Mouse (Mus musculus): Measurements from ENCODE around the gene Hhat.

- no peak for TF ChIP-seq GATA1 (IDR thresholded peaks at IDR 0.05; ENCODE audit: low read length)
- no peak for TF ChIP-seq TAL1 (IDR thresholded peaks at IDR 0.05; ENCODE audit: low read length)
Observed at GRCm38 (mm10) chr1:192564691-192565090, 206.3 kb downstream of the Hhat start.

All from erythroblast, embryonic 14.5 days (primary cell).